Mouse (Mus musculus) erythroblast, adult 5-6 weeks (primary cell): ENCODE data around the gene Fzd2. TPM values are rescaled to one million over a fixed set of nuclear protein-coding genes. Genes with fewer than 3 reads are reported as not detected.

Experiments
- ATAC-seq: replicated peaks from 2 replicates; pipeline ENCODE4 v1.8.0; 2016; ENCODE audit warnings: moderate number of reproducible peaks, mild to moderate bottlenecking, moderate TSS enrichment, inconsistent platforms; ENCODE audit not compliant: poor library complexity, low FRiP score, severe bottlenecking
- total RNA-seq, 2 experiments: library from RNA; stranded (forward) in 1 of 2; stranded (reverse) in 1 of 2; fragments of 150-400 nt in 1 of 2; fragments of 200-764, 138-1000 nt in 1 of 2; gene quantifications; 2 replicates each; pipeline versions ENCODE4 v1.2.3 to v1.2.4; 2015 to 2017; ENCODE audit warnings: low replicate concordance in 2 of 2

Fzd2 gene
- total RNA-seq, 2 experiments from 2014 or later = not detected

- no peak for ATAC-seq
Measured at GRCm38 (mm10) chr11:102609483-102609882, 5.3 kb downstream of the Fzd2 start.

DNA sequence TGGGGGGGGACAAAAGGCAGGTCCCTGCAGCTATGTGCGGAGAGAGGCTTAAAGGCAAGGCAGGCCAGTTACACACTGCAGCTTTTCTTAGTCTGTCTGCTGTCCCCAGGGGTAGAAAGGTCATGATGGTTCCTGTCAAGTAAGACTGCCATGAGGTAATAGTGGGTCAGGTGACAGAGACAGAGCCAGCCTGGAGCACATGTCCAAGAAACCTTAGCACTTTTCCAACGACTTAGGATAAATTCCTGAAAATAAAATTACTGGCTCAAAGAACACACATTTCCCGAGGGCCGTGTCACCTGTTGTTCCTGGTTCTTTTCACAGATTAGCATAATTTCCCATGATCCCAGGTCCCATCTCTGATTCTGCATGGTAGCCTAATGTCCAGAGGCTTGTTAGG lies 6.1 kb downstream of the Fzd2 start:
- no peak for ATAC-seq

DNA sequence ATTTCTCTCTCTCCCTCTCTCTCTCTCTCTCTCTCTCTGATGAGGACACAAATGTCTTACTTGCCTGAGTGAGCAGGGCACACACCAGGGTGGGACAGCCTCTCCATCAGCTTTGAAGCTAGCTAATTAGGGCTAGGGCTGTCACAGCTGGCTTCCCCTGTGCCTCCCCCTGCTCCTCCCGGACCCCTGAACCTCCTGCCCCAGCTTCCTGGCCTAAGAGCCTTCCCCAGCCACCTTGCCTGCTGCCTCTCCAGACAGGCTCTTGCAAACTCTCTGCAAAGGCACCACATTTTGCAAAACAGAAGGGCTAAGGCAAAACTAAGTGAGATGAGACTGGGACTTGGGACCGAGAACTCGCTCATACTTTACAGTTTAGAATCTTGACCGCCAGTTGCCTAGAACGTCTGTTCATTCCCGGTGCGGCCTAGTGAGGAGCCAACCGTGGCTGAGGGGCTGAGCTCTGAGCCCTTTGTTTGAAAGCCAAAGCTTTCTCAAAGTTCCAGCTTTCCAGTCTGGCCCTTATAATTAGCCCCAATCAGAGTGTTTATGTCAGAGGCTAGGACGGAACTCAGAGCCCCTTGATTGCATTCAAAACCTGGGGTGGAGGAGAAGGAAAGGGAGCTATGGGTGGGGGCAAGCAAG lies 6.6 kb downstream of the Fzd2 start:
- no peak for ATAC-seq

DNA sequence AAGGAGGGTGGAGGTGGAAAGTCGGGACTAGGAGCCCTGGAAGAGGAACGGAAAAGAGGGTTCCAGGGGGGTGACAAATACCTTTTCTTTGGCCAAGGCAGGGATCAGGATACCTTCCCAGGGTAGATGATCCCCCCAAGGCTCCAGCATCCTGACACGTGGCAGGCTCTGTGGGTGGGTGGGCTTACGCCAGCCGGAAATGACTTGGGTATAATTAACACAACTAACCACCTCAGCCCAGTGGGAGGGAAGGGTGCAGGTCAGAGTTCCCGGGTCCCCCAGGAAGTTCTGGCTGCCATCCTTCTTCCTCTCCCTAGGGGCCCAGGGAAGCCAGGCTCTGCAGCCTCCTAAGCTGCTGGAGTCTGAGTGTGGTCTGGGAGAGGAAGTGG lies 7.1 kb downstream of the Fzd2 start:
- ATAC-seq = no peak

DNA sequence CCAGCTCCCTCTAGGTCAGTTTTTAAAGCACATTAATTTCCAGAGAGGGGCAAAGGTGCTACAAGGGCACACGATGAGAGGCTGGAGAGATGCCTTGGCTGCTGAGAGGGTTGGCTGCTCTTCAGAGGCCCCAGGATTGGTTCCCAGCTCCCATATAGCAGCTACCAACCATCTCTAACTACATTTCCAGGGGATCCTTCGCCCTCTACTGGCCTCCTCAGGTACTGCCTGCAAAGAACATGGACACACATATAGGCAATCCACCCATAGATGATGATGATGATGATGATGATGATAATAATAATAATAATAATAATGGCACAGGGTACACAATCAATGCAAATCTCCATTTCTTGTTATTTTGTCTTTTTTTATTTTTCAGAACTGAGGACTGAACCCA lies 15.3 kb downstream of the Fzd2 start:
- 0 out of 2 replicates have a peak, but pooled peaks have one; percentile 50 for ATAC-seq

DNA sequence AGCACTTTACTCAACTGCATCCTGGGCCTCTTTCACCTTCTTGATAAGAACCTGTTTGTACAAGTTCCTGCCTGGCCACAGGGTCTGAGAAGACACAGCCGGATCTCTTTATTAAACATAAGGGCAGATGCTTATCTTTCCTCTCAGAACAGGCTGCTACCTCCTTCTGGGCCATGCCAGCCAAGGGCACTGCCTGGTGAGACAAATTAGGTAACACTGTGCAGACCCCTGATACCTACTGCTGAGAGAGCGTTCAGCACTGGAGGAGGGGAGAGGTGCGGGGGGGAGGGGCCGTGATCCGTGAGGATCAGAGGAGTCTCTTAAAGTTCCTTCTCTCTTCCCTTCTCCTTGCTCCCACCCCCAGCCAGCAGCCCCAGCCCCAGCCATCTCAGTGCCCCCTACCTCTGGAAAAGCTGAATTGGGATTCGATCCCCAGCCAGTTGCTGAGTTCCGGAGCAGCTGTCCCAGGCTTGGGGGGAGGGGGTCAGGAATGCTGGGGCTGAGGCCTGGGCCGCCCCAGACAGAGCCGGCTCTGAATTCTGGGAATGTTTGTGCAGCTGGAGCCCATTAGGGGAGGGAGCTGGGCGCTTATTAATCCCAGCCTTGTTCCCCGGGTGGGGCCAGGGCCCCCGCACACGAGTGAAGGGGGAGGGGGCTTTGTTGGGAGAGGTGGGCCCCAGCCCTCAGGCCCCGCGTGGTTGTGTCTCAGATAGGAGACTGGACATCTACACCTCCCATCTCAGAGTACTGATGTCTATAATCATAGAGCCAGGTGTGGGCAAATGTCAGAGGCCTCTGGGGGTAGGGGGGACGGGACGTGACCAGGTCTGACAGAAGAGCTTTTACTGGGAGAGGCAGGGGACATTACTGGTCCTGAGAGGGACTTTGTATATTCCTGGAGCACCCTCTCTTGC lies 19.9 kb downstream of the Fzd2 start:
- ATAC-seq = no peak

GRCm38 (mm10) chr11:102624888-102625407 lies 20.8 kb downstream of the Fzd2 start:
- ATAC-seq = no peak

- no peak for ATAC-seq
Measured at GRCm38 (mm10) chr11:102627171-102627931, 23.2 kb downstream of the Fzd2 start.

GRCm38 (mm10) chr11:102628529-102628928 lies 24.3 kb downstream of the Fzd2 start:
- ATAC-seq = no peak

- ATAC-seq = no peak
Measured at GRCm38 (mm10) chr11:102629375-102629774, 25.2 kb downstream of the Fzd2 start.

DNA sequence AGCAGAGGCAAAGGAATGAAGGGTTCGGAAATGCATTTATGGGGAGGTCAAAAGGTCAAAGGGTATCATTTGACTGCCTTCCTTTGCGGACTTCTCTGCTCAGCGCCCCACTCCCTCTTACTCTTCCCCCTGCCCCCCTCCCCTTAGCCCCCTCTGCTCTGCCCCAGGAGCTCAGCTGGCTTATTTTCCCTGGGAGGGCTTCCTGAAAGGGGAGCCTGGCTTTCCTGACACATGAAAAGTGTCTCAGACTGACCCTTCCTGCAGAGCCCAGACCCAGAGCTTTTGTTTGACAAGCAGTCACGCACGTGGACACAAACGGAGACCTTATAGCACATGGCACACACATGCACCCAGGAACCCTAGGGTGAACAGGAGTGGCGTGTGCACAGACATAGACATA lies 26.5 kb downstream of the Fzd2 start:
- no peak for ATAC-seq

GRCm38 (mm10) chr11:102631203-102631602 lies 27.0 kb downstream of the Fzd2 start:
- ATAC-seq = no peak

- ATAC-seq = no peak
Measured at GRCm38 (mm10) chr11:102632725-102633124, 28.5 kb downstream of the Fzd2 start.

DNA sequence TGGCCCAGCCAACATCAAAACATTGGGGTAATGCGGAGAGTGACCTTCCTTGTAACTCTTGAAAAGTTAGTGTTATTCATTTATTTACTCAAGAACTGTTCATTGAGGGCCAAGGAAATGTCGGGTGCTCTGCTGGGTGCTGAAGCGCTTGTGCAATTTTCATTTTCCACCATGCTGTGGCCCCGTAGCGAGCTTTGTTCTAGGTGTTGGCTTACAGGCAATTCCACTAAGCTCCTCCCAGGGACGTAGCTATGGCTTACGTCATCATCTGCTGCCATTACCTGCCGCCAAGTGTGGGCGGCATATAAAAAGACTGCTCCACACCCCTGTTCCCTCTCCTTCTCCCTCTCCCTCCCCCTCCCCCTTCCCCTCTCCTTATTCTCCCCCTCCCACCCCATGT lies 29.2 kb downstream of the Fzd2 start:
- no peak for ATAC-seq

DNA sequence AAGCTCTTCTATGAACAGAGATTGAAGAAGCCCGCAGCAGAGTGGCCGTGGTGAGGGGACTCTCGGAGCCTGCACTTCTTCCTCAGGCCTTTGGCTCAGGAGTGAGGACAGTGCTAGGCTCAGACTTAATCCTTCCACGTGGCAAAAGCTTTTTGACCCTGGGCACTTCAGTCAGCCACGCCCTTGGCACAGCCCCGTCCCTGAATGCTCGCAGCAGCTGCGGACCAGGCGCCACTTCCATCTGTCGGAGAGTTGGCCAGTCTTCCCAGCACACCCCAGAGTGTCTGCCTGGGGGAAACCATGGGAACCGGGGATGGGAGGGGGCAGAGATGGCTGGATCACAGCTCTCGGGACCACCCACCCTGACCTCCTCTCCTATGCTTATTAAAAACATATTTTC lies 32.7 kb downstream of the Fzd2 start:
- no peak for ATAC-seq

GRCm38 (mm10) chr11:102643891-102644382 lies 39.7 kb downstream of the Fzd2 start:
- no peak for ATAC-seq

GRCm38 (mm10) chr11:102646226-102646625 lies 42.0 kb downstream of the Fzd2 start:
- no peak for ATAC-seq

- ATAC-seq = no peak
Measured at GRCm38 (mm10) chr11:102647885-102648284, 43.7 kb downstream of the Fzd2 start.

DNA sequence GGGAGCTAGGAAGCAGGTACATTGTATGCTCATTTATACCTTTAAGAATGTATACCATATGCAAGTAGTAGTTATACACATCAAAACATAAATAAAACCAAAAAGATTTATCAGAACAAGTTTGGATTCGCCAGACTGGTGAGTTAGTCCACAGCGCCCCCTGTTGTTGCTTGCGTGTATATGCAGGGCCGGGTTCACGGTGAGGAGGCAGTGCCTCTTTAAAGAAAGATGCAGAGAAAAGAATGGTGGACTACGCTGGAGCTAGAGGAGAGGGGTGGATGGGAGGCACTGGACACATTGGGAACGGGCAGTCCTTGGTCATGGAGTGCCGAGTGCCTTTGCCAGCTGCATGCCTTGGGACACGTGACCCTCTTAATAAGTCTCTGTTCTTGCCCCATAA lies 47.2 kb downstream of the Fzd2 start:
- ATAC-seq = peak; percentile 53; the same call in 1 of the 2 replicates

DNA sequence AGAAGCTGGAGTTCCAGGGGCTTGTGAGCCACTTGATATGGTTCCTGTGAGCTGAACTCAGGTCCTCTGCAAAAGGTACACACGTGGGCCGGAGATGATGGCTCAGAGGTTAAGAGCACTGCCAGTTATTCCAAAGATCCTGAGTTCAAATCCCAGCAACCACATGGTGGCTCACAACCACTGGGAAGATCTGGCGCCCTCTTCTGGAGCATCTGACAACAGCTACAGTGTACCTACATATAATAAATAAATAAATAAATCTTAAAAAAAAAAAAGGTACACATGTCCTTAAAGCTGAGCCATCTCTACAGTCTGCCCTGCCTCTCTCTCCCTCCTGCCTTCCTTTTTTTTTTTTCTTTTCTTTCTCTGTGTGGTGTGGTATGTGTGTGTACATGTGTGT lies 48.6 kb downstream of the Fzd2 start:
- no peak for ATAC-seq
